Mouse (Mus musculus): ENCODE data around the gene Naa25.

DNA sequence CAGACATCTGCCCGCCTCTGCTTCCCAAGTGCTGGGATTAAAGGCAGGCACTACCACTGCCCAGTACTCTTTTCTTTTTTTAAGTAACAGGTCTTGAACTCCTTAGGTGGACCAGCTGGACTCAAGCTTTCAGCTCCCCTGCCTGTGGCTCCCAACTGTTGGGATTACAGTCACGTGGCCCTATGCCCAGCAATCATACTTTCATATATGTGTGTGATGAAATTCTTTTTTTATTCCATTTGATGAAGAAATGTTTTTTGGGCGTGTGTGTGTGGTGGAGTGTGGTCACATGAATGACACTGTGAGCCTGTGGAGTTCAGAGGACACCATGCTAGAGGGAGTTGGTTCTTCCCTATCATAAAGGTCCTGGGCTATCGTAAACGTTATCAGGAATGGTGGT lies 1.8 kb downstream of the Naa25 start:
- TF ChIP-seq CTCF (IDR thresholded peaks at IDR 0.05; ENCODE audit: control insufficient read depth, insufficient read depth, low read length) (no peak), POLR2A (IDR thresholded peaks at IDR 0.05; ENCODE audit: borderline replicate concordance, control insufficient read depth, low read depth, low read length) (no peak)

Measured in bone marrow, adult 2 months (tissue).